Mouse (Mus musculus): ENCODE data around the gene Syngr3. TPM values are rescaled to one million over a fixed set of nuclear protein-coding genes. Genes with fewer than 3 reads are reported as not detected.
A peak's percentile ranks its signal among the peaks of the same experiment; 100 is the strongest.
"Not testable (repeated sequence)": the region's sequence is repeated elsewhere in the genome, so short reads cannot be mapped to it uniquely, and the experiment has no call there.

The Syngr3 gene
- polyA plus RNA-seq, 1 experiment, result 177 TPM

DNA sequence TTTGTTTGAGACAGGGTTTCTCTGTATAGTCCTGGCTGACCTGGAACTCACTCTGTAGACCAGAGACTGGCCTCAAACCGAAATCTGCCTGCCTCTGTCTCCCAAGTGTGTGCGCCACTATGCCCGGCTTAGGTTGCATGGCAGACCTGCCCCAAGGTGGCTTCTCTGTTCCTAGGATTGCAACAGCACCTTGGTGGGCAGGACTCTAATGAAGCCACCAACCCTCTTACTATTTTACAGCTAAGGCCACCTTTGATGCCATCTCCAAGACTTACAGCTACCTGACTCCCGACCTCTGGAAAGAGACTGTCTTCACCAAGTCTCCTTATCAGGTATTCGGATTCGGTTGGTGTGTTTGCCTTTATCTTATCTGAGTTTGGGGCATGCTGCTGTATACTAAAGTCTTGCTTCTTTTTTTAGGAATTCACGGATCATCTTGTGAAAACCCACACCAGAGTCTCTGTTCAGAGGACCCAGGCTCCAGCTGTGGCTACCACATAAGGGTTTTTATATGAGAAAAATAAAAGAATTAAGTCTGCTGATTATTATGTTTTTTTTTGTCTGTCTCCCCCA, 31.7 kb upstream of the Syngr3 start:
- not testable (repeated sequence) for H3K27ac ChIP-seq (ENCODE audit: insufficient read depth, low read length); H3K4me1 ChIP-seq (ENCODE audit: control insufficient read depth, insufficient read depth, low read length)
- TF ChIP-seq POLR2A (IDR thresholded peaks at IDR 0.05; ENCODE audit: extremely low read depth, insufficient read depth, low read length), result 0 out of 2 replicates have a peak, but pooled peaks have one; percentile 31
- 0 out of 2 replicates have a peak overlapping the region, but pooled peaks have one; percentile 51 for H3K4me3 ChIP-seq (ENCODE audit: insufficient read depth, low read length)

DNA sequence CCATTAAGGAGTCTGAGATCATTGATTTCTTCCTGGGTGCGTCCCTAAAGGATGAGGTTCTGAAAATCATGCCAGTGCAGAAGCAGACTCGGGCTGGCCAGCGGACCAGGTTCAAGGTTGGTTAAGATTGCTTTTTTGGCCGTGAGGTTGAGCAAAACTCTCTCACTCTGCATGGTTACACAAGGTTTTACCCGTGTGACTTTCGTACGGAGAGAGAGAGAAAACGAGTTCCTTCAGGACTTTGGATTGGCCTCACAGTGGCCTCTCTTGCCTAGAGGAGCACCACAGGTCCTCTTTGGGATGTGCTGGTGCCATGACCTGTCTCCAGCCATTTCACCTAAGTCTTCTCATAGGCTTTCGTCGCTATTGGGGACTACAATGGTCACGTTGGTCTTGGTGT, 30.9 kb upstream of the Syngr3 start:
- H3K4me3 ChIP-seq (ENCODE audit: insufficient read depth, low read length), result peak overlapping the region; percentile 51
- not testable (repeated sequence) for H3K4me1 ChIP-seq (ENCODE audit: control insufficient read depth, insufficient read depth, low read length); H3K27ac ChIP-seq (ENCODE audit: insufficient read depth, low read length)

DNA sequence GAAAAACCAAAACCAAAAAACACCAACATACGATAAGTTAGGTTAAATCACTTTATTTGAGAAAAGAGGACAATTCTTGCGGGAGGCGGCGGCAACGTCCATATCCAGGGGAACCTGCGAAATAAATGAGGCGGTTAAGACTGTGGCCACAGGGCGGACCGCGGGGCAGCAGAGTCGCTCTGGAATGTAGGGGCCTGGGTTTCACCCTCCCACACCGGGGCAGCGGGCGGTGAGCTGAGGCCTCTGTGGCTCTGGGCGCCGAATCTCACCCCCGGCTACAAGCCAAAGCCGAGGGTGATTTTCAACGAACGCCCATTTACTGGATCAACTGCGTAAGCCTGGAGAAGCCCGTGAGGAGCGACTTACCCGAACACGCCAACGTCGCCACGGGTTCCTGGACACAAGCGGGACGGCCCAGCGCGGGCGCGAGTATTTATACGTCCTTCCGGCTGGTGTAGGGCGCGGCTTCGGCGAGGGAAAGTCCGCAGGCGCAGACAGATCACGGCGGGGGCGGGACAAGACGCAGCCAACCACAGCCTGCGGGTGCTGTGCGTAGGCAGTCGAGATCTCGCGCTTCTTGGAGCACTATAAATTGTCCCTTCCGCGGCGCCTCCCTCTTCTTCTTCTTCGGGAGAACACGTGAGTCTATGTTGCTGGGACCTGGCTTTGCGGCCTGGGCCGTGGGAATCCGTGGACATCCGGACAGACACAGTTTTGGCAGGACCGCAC, 29.9 kb upstream of the Syngr3 start:
- Histone ChIP-seq H3K4me3 (ENCODE audit: insufficient read depth, low read length) (peak overlapping the region; percentile 51), H3K27ac (ENCODE audit: insufficient read depth, low read length) (no peak overlapping the region), H3K4me1 (ENCODE audit: control insufficient read depth, insufficient read depth, low read length) (peaks cover 5% of the 10 kb centered on the region; the same call in 1 of the 2 replicates)
- TF ChIP-seq POLR2A (IDR thresholded peaks at IDR 0.05; ENCODE audit: extremely low read depth, insufficient read depth, low read length) (peak; percentile 99), CTCF (IDR thresholded peaks at IDR 0.05; ENCODE audit: extremely low read depth, insufficient read depth, low read length) (no peak)

DNA sequence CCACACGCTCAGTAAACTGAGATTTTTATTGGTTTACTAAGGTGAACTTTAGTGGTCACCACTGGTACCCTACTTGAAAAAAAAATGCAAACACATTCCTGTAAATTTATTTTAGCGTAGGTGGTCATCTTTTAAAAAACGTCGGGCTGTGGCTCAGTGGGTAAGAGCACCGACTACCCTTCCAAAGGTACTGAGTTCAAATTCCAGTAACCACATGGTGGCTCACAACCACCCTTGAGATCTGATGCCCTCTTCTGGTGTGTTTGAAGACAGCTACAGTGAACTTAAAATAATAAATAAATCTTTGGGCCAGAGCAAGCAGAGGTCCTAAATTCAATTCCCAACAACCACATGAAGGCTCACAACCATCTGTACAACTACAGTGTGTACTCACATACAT, 29.2 kb upstream of the Syngr3 start:
- H3K4me1 ChIP-seq (ENCODE audit: control insufficient read depth, insufficient read depth, low read length); H3K27ac ChIP-seq (ENCODE audit: insufficient read depth, low read length): not testable (repeated sequence)
- H3K4me3 ChIP-seq (ENCODE audit: insufficient read depth, low read length), result peak overlapping the region; percentile 51

DNA sequence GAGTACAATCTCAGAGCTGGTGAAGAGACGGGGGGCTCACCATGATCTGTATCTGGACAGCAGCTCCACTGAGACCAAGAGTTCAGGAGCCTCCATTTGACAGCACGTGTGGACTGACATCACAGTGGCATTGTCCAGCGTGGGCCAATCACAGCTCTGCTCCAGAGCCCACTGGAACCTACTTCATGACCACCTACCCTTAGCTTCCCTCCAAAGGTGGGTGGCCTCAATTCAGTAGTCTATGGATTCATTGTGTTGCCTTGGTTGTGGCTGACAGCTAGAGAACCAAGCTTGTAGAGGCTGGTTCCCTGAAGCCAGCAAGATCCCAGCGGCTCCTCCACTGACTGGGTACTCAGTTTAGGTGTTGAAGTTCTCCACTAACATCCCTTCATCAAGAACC, 28.2 kb upstream of the Syngr3 start, which contains the start of the genes Rnf151 and Rps2:
Gene Rnf151, minus strand, starts transcription at position 121 of the 400 bp plus-strand sequence.
Gene Rps2, plus strand, starts transcription at position 174 of the 400 bp plus-strand sequence.
- TF ChIP-seq CTCF (IDR thresholded peaks at IDR 0.05; ENCODE audit: extremely low read depth, insufficient read depth, low read length) (no peak), POLR2A (IDR thresholded peaks at IDR 0.05; ENCODE audit: extremely low read depth, insufficient read depth, low read length) (no peak)
- peaks cover 2% of the 10 kb centered on the region; the same call in 1 of the 2 replicates for H3K4me1 ChIP-seq (ENCODE audit: control insufficient read depth, insufficient read depth, low read length)
- no peak within 1 kb of the TSS for H3K27ac ChIP-seq (ENCODE audit: insufficient read depth, low read length)
- H3K4me3 ChIP-seq (ENCODE audit: insufficient read depth, low read length), result no peak within 1 kb of the TSS; the same call in 1 of the 2 replicates

DNA sequence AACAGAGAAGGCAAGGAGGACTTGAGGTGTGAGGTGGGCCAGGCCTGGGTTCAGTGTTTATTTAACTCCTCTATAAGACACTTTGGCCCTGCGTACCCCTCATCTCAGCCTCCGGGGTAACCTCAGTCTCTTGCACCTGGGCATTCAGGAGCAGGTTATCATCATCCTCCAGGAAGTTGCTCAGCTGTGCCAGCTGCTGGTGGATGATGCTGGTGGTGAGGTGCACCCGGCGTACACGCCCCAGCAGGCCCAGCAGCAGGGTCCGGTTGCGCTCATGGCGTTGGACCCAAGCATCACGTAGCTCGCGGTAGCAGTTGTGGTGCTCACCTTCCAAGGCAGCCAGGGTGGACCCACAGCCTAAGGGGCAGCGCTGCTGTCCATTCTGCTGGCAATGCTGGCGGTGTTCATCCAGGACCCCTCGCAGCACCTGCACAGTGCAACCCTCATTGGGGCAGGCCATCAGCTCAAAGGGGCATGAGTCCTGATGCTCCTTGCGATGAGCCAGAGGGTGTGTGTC, 26.5 kb upstream of the Syngr3 start:
- H3K27ac ChIP-seq (ENCODE audit: insufficient read depth, low read length), result no peak overlapping the region
- H3K4me3 ChIP-seq (ENCODE audit: insufficient read depth, low read length), result no peak overlapping the region
- no peaks in the 10 kb centered on the region for H3K4me1 ChIP-seq (ENCODE audit: control insufficient read depth, insufficient read depth, low read length)
- TF ChIP-seq POLR2A (IDR thresholded peaks at IDR 0.05; ENCODE audit: extremely low read depth, insufficient read depth, low read length), result no peak
- no peak for TF ChIP-seq CTCF (IDR thresholded peaks at IDR 0.05; ENCODE audit: extremely low read depth, insufficient read depth, low read length)

DNA sequence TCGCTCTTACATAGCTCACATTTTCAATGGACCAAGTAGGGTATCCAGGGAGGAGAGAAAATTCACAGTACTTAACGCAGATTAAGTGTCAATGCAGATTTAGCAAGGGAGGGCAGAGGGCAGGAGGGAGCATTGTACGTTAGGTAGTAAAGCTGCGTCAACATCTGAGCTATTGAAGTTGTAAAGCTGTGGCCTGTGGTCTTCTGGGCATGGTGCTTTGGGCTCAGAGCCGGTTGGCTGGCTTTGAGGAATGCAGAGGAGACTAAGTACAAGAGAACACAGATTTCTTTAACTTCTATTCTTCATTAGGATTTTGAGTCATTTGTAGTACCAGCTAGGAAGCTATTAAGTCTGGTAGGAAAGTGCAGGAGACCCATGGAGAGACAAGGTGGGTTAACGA, 25.8 kb upstream of the Syngr3 start:
- Histone ChIP-seq H3K4me3 (ENCODE audit: insufficient read depth, low read length) (no peak overlapping the region), H3K27ac (ENCODE audit: insufficient read depth, low read length) (no peak overlapping the region), H3K4me1 (ENCODE audit: control insufficient read depth, insufficient read depth, low read length) (no peaks in the 10 kb centered on the region)

DNA sequence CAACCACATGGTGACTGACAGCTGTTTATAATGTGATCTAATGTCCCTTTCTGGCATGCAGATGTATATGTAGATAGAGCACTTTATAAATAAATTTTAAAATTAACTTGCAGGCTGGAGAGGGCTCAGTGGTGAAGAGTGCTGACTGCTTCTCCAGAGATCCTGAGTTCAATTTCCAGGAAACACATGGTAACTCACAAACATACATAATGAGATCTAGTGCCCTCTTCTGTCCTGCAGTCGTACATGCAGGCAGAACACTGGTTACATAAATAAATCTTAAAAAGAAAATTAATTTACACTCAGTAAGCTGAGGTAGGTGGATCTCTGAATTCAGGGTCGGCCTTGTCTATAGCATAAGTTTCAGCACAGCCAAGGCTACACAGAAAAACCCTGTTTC, 18.9 kb upstream of the Syngr3 start:
- Histone ChIP-seq H3K4me3 (ENCODE audit: insufficient read depth, low read length) (no peak overlapping the region), H3K27ac (ENCODE audit: insufficient read depth, low read length) (no peak overlapping the region), H3K4me1 (ENCODE audit: control insufficient read depth, insufficient read depth, low read length) (peaks cover 2% of the 10 kb centered on the region; the same call in 1 of the 2 replicates)
- no peak for TF ChIP-seq POLR2A (IDR thresholded peaks at IDR 0.05; ENCODE audit: extremely low read depth, insufficient read depth, low read length)
- no peak for TF ChIP-seq CTCF (IDR thresholded peaks at IDR 0.05; ENCODE audit: extremely low read depth, insufficient read depth, low read length)

More for the DNA sequence above, 25.8 kb upstream of the Syngr3 start:
- TF ChIP-seq POLR2A (IDR thresholded peaks at IDR 0.05; ENCODE audit: extremely low read depth, insufficient read depth, low read length) (no peak), CTCF (IDR thresholded peaks at IDR 0.05; ENCODE audit: extremely low read depth, insufficient read depth, low read length) (no peak)

DNA sequence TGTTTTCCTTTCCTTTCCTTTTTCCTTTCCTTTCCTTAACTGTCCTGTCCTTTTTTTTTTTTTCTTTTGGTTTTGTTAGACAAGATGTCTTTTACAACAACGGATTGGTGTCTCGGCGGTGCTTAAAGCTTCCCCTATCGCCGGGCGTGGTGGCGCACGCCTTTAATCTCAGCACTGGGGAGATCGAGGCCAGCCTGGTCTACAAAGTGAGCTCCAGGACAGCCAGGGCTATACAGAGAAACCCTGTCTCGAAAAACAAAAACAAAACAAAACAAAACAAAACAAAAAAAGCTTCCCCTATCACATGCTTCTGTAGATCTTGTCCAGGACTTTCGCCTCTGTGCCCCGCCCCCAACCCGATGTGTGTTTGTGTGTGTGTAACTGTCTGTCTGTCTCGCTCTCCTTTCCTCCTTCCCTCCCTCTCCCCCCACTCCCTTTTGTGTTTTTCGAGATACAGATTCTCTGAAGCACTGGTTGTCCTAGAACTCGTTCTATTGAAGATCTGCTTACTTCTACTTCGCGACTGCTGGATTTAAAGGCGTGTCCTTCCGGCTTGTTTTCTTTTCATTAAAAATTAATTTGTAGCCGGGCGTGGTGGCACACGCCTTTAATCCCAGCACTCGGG, 18.2 kb upstream of the Syngr3 start:
- peaks cover 2% of the 10 kb centered on the region; the same call in 1 of the 2 replicates for H3K4me1 ChIP-seq (ENCODE audit: control insufficient read depth, insufficient read depth, low read length)
- TF ChIP-seq CTCF (IDR thresholded peaks at IDR 0.05; ENCODE audit: extremely low read depth, insufficient read depth, low read length) (no peak), POLR2A (IDR thresholded peaks at IDR 0.05; ENCODE audit: extremely low read depth, insufficient read depth, low read length) (no peak)
- no peak overlapping the region for H3K27ac ChIP-seq (ENCODE audit: insufficient read depth, low read length)
- peak overlapping the region; percentile 66 for H3K4me3 ChIP-seq (ENCODE audit: insufficient read depth, low read length)

Measured in cortical plate, adult 2 months (tissue).